Mouse (Mus musculus) stomach, postnatal 0 days (tissue): ENCODE data around the gene Chmp2b. TPM values are rescaled to one million over a fixed set of nuclear protein-coding genes. Genes with fewer than 3 reads are reported as not detected.
A peak's percentile ranks its signal among the peaks of the same experiment; 100 is the strongest.

Experiments used
- ATAC-seq: fragments of 200-750 bp; cut with Nextera tagmentation; 2 replicates; pipeline ENCODE4 v1.8.0; 2017; ENCODE audit not compliant: low FRiP score, low TSS enrichment
- DNase-seq: peaks from one replicate; pipeline ENCODE4 v3.0.0-alpha.2; 2016; ENCODE audit warnings: low spot score
- H3K27ac ChIP-seq: fragments of 300-500 bp; sonication (generic); replicated peaks from 2 replicates; pipeline ENCODE4 v1.5.1; 2014; ENCODE audit warnings: mild to moderate bottlenecking, control low read depth
- H3K27me3 ChIP-seq: fragments of 300-500 bp; sonication (generic); 2 replicates; pipeline ENCODE4 v1.6.1; 2014; ENCODE audit warnings: low read length; ENCODE audit not compliant: control insufficient read depth, insufficient read depth
- H3K36me3 ChIP-seq: fragments of 300-500 bp; sonication (generic); 2 replicates; pipeline ENCODE4 v1.6.1; 2014; ENCODE audit warnings: low read length, mixed read lengths; ENCODE audit not compliant: control insufficient read depth, insufficient read depth
- H3K4me1 ChIP-seq: fragments of 300-500 bp; sonication (generic); replicated peaks from 2 replicates; pipeline ENCODE4 v1.6.1; 2014; ENCODE audit warnings: antibody characterized with exemption; ENCODE audit not compliant: control insufficient read depth, insufficient read depth
- H3K4me2 ChIP-seq: fragments of 300-500 bp; sonication (generic); replicated peaks from 2 replicates; pipeline ENCODE4 v1.6.1; 2014; ENCODE audit warnings: low read depth, mild to moderate bottlenecking, control low read depth, moderate library complexity
- H3K4me3 ChIP-seq: fragments of 300-500 bp; sonication (generic); 2 replicates; pipeline ENCODE4 v1.5.1; 2014; ENCODE audit warnings: low read depth, low read length, control low read depth
- H3K9ac ChIP-seq: fragments of 300-500 bp; sonication (generic); 2 replicates; pipeline ENCODE4 v1.6.1; 2014; ENCODE audit warnings: mild to moderate bottlenecking, low read length, control low read depth, mixed read lengths
- H3K9me3 ChIP-seq: fragments of 300-500 bp; sonication (generic); 2 replicates; pipeline ENCODE4 v1.6.1; 2016; ENCODE audit warnings: low read length; ENCODE audit not compliant: control insufficient read depth
- CTCF ChIP-seq: IDR thresholded peaks from 2 replicates; pipeline ENCODE4 v1.5.1; 2016; ENCODE audit warnings: antibody characterized with exemption, low read depth, mild to moderate bottlenecking, moderate library complexity
- EP300 ChIP-seq: optimal IDR thresholded peaks from 2 replicates; pipeline ENCODE3; 2016; ENCODE audit warnings: antibody characterized with exemption
- WGBS: fragments of 180-500 bp; shearing (Covaris S2); extraction: QIAGEN DNeasy Blood & Tissue Kit; methylation state at CpG from one replicate; pipeline ENCODE4 v1.1.7; 2014; 5-methylcytosine and 5-hydroxymethylcytosine counted together
- polyA plus RNA-seq: library from polyadenylated mRNA; unstranded; fragments of >200 nt; fragmentation: Nextera tagmentation; extraction: Ambion mirVana; gene quantifications from 2 replicates; pipeline ENCODE4 v1.2.1, GENCODE M21; 2015

The Chmp2b gene
- polyA plus RNA-seq, result 131 and 138 TPM in 2 replicates

DNA sequence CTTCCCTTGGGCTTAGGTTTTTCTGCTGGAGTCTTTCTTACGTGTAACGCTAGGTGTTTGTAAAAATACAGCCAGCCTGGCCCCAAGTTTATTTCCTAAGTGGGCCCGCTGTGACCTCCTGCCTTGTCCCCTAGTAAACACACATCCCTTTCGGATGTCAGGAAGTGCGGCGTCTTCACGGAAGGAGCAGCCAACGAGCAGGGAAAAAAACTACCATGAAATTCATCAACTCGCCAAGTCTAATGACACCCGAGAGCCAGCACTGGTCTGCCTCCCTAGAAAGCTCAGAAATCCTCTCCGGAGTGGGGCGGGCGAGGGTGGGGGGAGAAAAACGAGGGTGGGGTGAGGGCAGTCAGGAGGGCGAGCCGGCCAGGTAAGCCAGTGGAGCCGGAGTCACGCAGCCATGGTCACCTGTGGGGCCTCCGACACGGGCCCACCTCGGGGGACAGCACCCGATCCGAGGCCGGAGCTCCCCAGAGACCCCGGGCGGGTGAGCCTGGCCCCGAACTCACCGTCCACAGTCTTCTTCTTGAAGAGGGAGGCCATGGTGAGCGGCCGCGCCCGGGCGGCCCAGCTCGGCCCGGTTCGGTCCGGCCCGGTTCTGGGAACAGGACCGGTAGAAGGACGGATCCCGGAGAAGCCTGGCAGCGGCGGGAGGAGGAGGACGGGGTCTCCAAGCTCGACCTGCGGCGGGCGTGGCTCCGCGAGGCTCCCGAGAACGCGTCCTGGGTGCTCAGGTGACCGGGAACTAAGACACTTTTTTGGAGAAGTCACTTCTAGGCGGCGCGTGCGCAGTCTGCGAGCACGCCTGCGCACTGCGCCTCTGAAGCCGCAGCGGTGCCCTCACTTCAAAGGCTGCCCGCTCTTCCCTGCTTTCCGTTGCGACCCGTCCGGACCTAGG lies at the start of gene Chmp2b:
Gene Chmp2b, minus strand, starts transcription at position 764 of the 901 bp plus-strand sequence.
- Histone ChIP-seq H3K27me3 (no peaks in the 10 kb centered on the region), H3K36me3 (no peaks in the 10 kb centered on the region), H3K27ac (peak within 1 kb of the TSS; percentile 90), H3K9me3 (no peaks in the 10 kb centered on the region), H3K4me2 (peak within 1 kb of the TSS; percentile 76), H3K4me1 (no peaks in the 10 kb centered on the region), H3K4me3 (peak within 1 kb of the TSS; percentile 98), H3K9ac (peak within 1 kb of the TSS; percentile 97)
- DNase-seq, result peak; percentile 86
- ATAC-seq, result peak; percentile 90
- no peak for TF ChIP-seq CTCF
- TF ChIP-seq EP300, result no peak
- under 1% methylated on average over 68 of the region's 69 CpGs for WGBS

- Histone ChIP-seq H3K9ac (no peak overlapping the region), H3K27ac (no peak overlapping the region), H3K4me3 (no peak overlapping the region), H3K9me3 (no peaks in the 10 kb centered on the region), H3K4me2 (no peak overlapping the region), H3K36me3 (no peaks in the 10 kb centered on the region), H3K27me3 (no peaks in the 10 kb centered on the region), H3K4me1 (no peaks in the 10 kb centered on the region)
- ATAC-seq (no peak), DNase-seq (no peak)
- TF ChIP-seq EP300, result no peak
- no peak for TF ChIP-seq CTCF
- 86% methylated on average over 1 of the region's 1 CpGs for WGBS
These were observed 49.2 kb upstream of the Chmp2b start for GRCm38 (mm10) chr16:65611678-65612077.

DNA sequence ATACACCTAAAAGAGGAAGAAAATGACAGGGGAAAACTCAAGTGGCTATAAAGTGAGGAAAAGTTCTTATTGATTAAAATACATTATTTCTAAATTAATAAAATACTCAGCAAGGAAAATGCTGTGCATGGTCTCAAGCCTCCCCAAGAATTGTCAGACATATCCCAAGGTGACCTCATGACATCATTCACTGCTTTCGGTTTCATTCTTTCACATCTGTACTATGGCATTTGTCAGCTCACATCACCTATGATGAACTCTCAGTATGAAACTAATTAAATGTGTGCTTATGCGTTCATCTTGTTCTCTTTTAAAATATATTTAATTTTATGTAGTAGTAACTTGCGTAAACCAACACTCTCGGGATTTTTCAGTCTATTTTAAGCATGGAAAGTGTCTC lies 38.3 kb upstream of the Chmp2b start:
- H3K4me3 ChIP-seq, result no peak overlapping the region
- DNase-seq (no peak), ATAC-seq (no peak)
- H3K27me3 ChIP-seq, result no peaks in the 10 kb centered on the region
- no peaks in the 10 kb centered on the region for H3K36me3 ChIP-seq
- WGBS, result 89% methylated on average over 4 of the region's 4 CpGs
- no peak overlapping the region for H3K9ac ChIP-seq
- TF ChIP-seq CTCF, result no peak
- no peak for TF ChIP-seq EP300
- no peaks in the 10 kb centered on the region for H3K9me3 ChIP-seq
- H3K27ac ChIP-seq, result no peak overlapping the region
- no peak overlapping the region for H3K4me2 ChIP-seq
- no peaks in the 10 kb centered on the region for H3K4me1 ChIP-seq

- WGBS, result 31% methylated on average over 7 of the region's 7 CpGs
- no peaks in the 10 kb centered on the region for H3K4me1 ChIP-seq
- H3K9ac ChIP-seq, result no peak overlapping the region
- no peaks in the 10 kb centered on the region for H3K27me3 ChIP-seq
- no peaks in the 10 kb centered on the region for H3K36me3 ChIP-seq
- TF ChIP-seq EP300 (no peak), CTCF (no peak)
- no peak overlapping the region for H3K4me2 ChIP-seq
- no peak overlapping the region for H3K27ac ChIP-seq
- ATAC-seq (no peak), DNase-seq (no peak)
- no peaks in the 10 kb centered on the region for H3K9me3 ChIP-seq
- H3K4me3 ChIP-seq, result no peak overlapping the region
These were observed 23.8 kb upstream of the Chmp2b start for GRCm38 (mm10) chr16:65586111-65586865.

DNA sequence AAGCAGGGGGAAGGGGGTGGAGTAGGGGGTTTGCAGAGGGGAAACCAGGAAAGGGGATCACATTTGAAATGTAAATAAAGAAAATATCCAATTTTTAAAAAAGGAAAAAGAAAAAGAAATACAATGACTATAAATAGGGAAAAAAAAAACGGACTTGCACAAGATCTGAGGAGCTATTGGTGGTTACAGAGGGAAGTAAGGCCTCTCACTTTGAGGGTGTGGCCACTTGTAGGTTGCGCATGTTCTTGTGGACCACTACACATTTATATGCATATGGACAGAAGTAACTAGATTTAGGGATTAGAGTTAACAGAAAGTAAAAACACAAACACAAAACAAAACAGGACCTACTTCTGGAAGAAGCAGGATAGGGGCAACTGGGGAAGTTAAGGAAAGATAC lies 23.2 kb upstream of the Chmp2b start:
- Histone ChIP-seq H3K4me2 (no peak overlapping the region), H3K4me3 (no peak overlapping the region), H3K4me1 (no peaks in the 10 kb centered on the region), H3K27ac (no peak overlapping the region), H3K9me3 (no peaks in the 10 kb centered on the region), H3K27me3 (no peaks in the 10 kb centered on the region), H3K9ac (no peak overlapping the region), H3K36me3 (no peaks in the 10 kb centered on the region)
- no peak for TF ChIP-seq CTCF
- TF ChIP-seq EP300, result no peak
- 94% methylated on average over 2 of the region's 2 CpGs for WGBS
- DNase-seq (no peak), ATAC-seq (no peak)
